Mouse (Mus musculus): ENCODE data around the gene Hnrnph1. TPM values are rescaled to one million over a fixed set of nuclear protein-coding genes. Genes with fewer than 3 reads are reported as not detected.

Hnrnph1 gene
- polyA plus RNA-seq, 1 experiment from 2014 or later: 367 TPM

DNA sequence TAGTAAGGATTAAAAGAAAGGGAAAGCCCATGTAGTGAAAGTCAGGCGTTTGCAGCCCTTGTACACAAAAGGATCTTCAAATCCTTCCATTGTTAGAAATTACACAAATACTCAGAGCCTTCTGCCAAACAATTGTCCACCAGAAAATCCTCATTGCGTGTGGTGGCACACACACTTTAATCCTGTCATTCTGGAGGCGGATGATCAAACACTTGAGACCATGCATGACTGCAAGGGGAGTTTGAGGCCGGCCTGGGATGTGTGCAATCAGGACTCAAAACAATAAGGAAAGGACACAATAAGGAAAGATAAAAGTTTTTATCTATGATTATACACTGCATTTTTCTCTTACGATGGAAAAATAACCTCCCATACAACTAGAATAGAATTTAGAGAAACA is 1.4 kb upstream of the Hnrnph1 start:
- H3K36me3 ChIP-seq: peaks cover 17% of the 10 kb centered on the region
- peak; percentile 62 for DNase-seq (ENCODE audit: low spot score)
- H3K4me1 ChIP-seq: peaks cover 26% of the 10 kb centered on the region
- no peak overlapping the region for H3K27ac ChIP-seq
- H3K9me3 ChIP-seq: no peaks in the 10 kb centered on the region
- H3K4me3 ChIP-seq: no peak overlapping the region
- WGBS: 78% methylated on average over 5 of the region's 5 CpGs
- H3K27me3 ChIP-seq (ENCODE audit: insufficient read depth, poor library complexity, severe bottlenecking): no peaks in the 10 kb centered on the region

DNA sequence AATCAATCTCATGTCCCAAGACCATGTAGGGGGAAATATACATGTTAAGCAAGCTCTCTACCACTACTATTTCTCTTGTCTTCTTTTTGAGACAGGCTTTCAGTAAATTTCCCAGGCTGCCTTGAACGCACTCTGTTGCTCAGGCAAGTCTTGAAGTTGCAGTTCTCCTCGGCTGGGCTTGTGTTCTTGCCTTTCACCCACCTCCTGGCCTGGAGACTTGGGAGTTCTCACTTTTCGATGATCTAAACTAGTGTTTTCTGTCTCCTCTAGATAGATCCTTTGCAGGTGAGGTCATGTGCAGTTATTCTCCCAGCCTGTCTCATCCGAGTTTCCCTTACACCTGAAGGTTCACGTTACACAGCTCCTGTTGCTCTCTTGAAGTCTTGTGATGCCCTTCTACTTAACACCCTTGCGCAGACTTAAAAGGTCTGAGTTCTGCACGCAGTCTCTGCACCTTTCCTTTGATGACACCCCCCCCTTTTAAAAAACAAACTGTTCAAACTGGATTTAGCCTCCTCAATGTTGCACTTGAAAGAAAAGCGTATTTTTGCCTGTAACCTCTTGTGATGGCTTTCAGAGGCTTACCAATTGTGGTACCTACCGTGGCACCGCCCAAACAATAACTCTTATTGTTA is 517 bp upstream of the Hnrnph1 start:
- Histone ChIP-seq H3K4me3 (peak overlapping the region; percentile 99), H3K27ac (peak overlapping the region; percentile 99), H3K27me3 (ENCODE audit: insufficient read depth, poor library complexity, severe bottlenecking) (no peaks in the 10 kb centered on the region), H3K4me1 (peaks cover 23% of the 10 kb centered on the region), H3K36me3 (peaks cover 20% of the 10 kb centered on the region), H3K9me3 (no peaks in the 10 kb centered on the region)
- 23% methylated on average over 10 of the region's 10 CpGs for WGBS
- DNase-seq (ENCODE audit: low spot score): peak; percentile 58

DNA sequence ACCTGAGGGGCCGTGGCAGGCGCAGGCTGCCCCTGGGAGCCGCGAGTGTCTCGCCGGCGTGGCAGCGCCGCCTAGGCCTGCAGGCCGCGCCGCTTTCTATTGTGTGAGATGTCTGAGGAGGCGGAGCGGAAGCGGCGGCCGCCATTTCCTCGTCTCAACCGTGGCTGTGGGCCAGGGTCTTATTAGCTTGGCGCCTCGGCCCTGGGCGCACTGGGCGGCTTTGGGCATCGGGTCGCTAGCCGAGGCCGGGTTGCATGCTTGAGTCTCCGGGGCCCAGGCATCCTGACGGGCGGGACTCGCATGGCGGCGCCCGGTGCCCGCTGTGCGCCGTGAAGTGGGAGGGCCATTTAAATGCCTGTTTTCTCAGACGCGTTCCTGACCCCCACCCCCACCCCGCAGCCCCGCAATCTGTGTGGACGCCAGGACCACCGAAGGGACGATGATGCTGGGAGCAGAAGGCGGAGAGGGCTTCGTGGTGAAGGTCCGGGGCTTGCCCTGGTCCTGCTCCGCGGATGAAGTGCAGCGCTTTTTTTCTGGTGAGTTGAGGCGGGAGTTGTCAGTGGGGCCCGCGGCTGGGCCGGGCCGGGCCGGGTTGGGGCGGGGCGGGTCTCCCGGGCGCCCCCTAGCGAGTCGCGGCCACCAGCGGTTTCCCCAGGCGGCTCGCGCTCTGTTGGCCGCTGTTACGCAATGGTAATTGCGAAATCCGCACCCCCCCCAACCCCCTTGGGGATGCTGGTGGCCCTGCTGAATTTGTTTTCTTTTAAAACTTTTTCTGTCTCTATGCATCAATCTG is 1.3 kb downstream of the Hnrnph1 start:
- Histone ChIP-seq H3K9me3 (no peaks in the 10 kb centered on the region), H3K27ac (peak overlapping the region; percentile 99), H3K4me1 (peaks cover 18% of the 10 kb centered on the region), H3K4me3 (peak overlapping the region; percentile 99), H3K27me3 (ENCODE audit: insufficient read depth, poor library complexity, severe bottlenecking) (no peaks in the 10 kb centered on the region), H3K36me3 (peaks cover 38% of the 10 kb centered on the region)
- under 1% methylated on average over 65 of the region's 71 CpGs for WGBS
- peak; percentile 93 for DNase-seq (ENCODE audit: low spot score)

DNA sequence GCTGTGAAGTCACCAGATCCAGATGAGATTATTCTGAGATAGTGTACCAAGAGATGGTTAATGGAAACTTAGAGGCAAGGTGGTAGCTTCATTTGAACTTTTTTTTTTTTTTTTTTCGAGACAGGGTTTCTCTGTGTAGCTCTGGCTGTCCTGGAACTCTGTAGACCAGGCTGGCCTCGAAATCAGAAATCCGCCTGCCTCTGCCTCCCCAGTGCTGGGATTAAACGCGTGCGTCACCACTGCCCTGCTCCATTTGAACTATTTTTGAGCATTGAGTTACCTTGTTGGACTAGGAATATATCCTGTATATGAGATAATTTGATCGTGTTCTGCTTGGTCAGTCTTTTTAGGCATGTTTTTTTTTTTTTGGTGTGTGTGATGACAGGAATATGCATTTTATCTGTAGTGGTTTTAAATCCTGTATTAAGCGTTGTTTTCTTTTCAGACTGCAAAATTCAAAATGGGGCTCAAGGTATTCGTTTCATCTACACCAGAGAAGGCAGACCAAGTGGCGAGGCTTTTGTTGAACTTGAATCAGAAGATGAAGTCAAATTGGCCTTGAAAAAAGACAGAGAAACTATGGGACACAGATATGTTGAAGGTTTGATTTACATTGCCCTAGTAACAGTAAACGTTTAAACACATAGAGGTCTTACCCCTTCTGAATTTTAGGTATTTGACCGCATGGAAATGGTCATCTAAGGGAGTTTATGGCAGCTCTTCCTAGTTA is 2.4 kb downstream of the Hnrnph1 start:
- WGBS: 68% methylated on average over 12 of the region's 12 CpGs
- no peaks in the 10 kb centered on the region for H3K27me3 ChIP-seq (ENCODE audit: insufficient read depth, poor library complexity, severe bottlenecking)
- peaks cover 18% of the 10 kb centered on the region for H3K4me1 ChIP-seq
- peak; percentile 11 for DNase-seq (ENCODE audit: low spot score)
- H3K4me3 ChIP-seq: peak overlapping the region; percentile 99
- no peak overlapping the region for H3K27ac ChIP-seq
- peaks cover 49% of the 10 kb centered on the region for H3K36me3 ChIP-seq
- H3K9me3 ChIP-seq: no peaks in the 10 kb centered on the region

DNA sequence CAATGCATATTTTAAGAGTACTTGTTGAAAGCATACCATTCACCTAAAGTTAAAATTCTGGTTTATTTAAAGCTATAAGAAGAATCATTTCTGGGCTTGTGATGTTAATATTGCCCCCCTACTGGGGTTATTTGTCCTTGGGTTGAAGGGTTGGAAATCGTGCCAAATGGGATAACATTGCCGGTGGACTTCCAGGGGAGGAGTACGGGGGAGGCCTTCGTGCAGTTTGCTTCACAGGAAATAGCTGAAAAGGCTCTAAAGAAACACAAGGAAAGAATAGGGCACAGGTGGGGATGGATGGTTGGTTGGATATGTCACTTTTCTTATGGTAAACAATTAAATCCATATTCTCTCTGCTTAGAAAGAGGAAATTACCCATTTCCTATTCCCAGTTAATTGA is 4.5 kb downstream of the Hnrnph1 start:
- 63% methylated on average over 4 of the region's 4 CpGs for WGBS
- peak; percentile 38 for DNase-seq (ENCODE audit: low spot score)
- Histone ChIP-seq H3K4me3 (no peak overlapping the region), H3K27ac (no peak overlapping the region), H3K4me1 (peaks cover 14% of the 10 kb centered on the region), H3K27me3 (ENCODE audit: insufficient read depth, poor library complexity, severe bottlenecking) (no peaks in the 10 kb centered on the region), H3K9me3 (no peaks in the 10 kb centered on the region), H3K36me3 (peaks cover 68% of the 10 kb centered on the region)

DNA sequence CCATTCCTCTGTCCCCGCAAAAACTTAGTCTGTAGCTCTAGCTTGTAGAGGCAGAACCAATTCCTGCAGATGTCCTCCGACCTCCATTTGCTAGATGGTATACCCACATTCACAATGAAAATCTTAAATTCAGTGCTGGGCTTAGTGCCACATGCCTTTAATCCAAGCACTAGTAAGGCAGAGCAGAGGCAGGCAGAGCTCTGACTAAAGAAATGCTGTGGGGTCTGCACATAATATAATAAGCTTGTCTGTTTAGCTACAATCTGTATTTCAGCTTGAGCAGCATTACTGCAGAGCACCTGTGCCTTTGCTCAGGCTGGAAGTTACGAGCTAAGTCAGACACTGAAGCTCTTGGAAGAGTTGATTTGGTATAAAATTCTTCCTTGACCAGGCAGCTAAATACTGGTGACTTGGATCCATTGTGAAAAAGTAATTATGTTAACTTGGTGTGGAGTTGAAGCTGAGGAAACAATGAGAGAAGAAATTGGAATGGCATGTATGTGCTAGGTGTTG is 10.4 kb downstream of the Hnrnph1 start:
- peaks cover 80% of the 10 kb centered on the region for H3K36me3 ChIP-seq
- whole genome bisulfite sequencing: 81% methylated on average over 3 of the region's 3 CpGs
- H3K9me3 ChIP-seq: no peaks in the 10 kb centered on the region
- no peaks in the 10 kb centered on the region for H3K27me3 ChIP-seq (ENCODE audit: insufficient read depth, poor library complexity, severe bottlenecking)
- no peak overlapping the region for H3K4me3 ChIP-seq
- peak; percentile 57 for DNase-seq (ENCODE audit: low spot score)
- peaks cover 7% of the 10 kb centered on the region; the same call in 1 of the 2 replicates for H3K4me1 ChIP-seq
- no peak overlapping the region for H3K27ac ChIP-seq

DNA sequence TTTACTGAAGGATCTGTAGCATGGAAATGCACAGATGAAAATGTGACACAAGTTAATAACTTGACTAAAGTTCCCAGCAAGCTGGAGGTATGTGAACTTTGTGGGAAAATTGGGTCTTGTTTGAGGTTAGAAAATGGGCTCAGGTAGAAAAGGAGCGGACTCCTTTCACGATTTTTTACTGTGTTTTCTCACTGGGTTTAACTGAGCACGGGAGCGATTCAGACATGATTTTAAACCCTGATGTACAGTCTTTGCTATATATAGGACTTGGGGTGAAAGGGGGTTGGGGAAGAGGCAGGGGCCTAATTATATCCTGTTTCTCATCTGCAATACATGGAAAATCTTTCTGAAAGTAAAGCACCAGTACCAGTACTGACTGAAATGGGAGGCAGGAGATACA is 10.9 kb downstream of the Hnrnph1 start:
- Histone ChIP-seq H3K36me3 (peaks cover 76% of the 10 kb centered on the region), H3K9me3 (no peaks in the 10 kb centered on the region), H3K4me3 (no peak overlapping the region), H3K27me3 (ENCODE audit: insufficient read depth, poor library complexity, severe bottlenecking) (no peaks in the 10 kb centered on the region), H3K4me1 (peaks cover 7% of the 10 kb centered on the region; the same call in 1 of the 2 replicates), H3K27ac (no peak overlapping the region)
- WGBS: 86% methylated on average over 4 of the region's 4 CpGs
- DNase-seq (ENCODE audit: low spot score): peak; percentile 13

DNA sequence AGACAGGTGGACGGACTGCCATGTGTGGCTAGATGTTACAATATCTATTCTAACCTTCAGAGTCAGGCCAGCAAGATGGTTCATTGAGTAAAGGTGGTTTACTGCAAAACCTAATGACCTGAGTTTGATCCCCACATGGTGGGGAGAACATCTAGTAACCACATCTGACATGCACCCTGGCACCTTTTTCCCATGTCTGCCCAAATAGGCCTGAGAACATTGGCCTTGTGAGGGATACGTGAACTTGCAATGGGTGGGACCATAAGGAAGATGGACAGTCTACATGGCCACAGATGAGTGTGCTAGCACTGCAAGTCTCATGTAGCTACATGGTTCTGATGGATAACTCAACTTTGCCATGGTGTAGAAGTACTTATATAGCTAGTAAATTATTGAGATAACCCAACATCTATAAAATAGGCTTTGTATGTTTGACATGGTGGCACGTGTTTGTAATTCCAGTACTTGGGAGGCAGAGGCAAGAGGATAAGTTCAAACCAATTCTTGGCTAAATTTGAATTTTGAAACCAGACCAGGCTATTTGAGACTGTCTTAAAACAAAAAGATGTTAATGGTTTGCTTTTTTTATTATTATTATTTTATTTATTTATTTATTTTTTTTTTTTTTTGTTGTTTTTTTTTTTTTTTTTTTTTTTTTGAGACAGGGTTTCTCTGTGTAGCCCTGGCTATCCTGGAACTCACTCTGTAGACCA is 11.6 kb downstream of the Hnrnph1 start:
- H3K4me3 ChIP-seq: no peak overlapping the region
- 86% methylated on average over 3 of the region's 3 CpGs for WGBS
- H3K27ac ChIP-seq: no peak overlapping the region

DNA sequence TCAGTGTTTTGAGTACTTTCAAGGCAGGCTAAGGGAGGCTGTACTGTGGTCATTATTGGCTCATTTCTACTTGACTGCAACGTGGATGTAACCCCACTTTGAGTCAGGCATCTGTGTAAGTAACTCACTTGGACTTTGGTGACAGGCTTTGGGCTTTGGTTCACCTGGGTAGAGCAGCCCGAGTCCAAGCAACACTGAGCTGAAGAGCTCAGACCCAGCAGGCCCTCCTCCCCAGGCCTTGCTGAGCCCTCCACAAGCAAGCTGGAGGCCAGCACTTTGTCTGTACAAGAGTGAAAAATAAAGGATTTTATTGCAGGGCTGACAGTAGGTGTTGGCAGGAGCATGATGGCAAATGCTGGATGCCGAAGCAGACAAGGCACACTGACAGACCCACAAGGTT is 12.2 kb downstream of the Hnrnph1 start:
- Histone ChIP-seq H3K9me3 (no peaks in the 10 kb centered on the region), H3K4me3 (no peak overlapping the region), H3K27me3 (ENCODE audit: insufficient read depth, poor library complexity, severe bottlenecking) (no peaks in the 10 kb centered on the region), H3K36me3 (peaks cover 71% of the 10 kb centered on the region), H3K4me1 (peaks cover 7% of the 10 kb centered on the region; the same call in 1 of the 2 replicates), H3K27ac (no peak overlapping the region)
- WGBS: 77% methylated on average over 3 of the region's 3 CpGs
- peak; percentile 72 for DNase-seq (ENCODE audit: low spot score)

More for the DNA sequence above, 11.6 kb downstream of the Hnrnph1 start:
- DNase-seq (ENCODE audit: low spot score): peak; percentile 63
- H3K27me3 ChIP-seq (ENCODE audit: insufficient read depth, poor library complexity, severe bottlenecking): no peaks in the 10 kb centered on the region
- H3K36me3 ChIP-seq: peaks cover 71% of the 10 kb centered on the region
- H3K9me3 ChIP-seq: no peaks in the 10 kb centered on the region
- H3K4me1 ChIP-seq: peaks cover 7% of the 10 kb centered on the region; the same call in 1 of the 2 replicates

DNA sequence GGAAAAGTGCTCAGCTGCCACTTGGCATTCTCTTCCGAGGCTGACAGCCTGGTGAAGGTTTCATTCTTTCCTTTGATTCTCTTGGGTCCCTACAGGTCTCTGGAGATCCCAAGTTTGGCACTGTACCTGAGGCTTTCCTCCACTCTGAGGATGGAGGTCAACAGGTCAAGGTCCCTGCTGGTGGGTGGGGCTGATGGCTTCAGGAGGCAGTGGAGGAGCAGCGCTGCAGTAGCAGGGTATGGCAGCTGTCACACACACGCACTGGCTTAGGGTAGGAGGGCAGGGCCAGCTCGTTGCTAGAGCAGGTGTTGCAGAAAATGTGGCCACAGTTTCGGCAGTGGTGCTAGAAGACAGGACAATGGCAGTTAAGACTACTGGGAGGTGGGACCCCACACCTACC is 12.8 kb downstream of the Hnrnph1 start:
- WGBS: 68% methylated on average over 5 of the region's 5 CpGs
- Histone ChIP-seq H3K4me3 (no peak overlapping the region), H3K27ac (no peak overlapping the region), H3K27me3 (ENCODE audit: insufficient read depth, poor library complexity, severe bottlenecking) (no peaks in the 10 kb centered on the region), H3K9me3 (no peaks in the 10 kb centered on the region), H3K36me3 (peaks cover 71% of the 10 kb centered on the region), H3K4me1 (peaks cover 7% of the 10 kb centered on the region; the same call in 1 of the 2 replicates)
- DNase-seq (ENCODE audit: low spot score): peak; percentile 74

DNA sequence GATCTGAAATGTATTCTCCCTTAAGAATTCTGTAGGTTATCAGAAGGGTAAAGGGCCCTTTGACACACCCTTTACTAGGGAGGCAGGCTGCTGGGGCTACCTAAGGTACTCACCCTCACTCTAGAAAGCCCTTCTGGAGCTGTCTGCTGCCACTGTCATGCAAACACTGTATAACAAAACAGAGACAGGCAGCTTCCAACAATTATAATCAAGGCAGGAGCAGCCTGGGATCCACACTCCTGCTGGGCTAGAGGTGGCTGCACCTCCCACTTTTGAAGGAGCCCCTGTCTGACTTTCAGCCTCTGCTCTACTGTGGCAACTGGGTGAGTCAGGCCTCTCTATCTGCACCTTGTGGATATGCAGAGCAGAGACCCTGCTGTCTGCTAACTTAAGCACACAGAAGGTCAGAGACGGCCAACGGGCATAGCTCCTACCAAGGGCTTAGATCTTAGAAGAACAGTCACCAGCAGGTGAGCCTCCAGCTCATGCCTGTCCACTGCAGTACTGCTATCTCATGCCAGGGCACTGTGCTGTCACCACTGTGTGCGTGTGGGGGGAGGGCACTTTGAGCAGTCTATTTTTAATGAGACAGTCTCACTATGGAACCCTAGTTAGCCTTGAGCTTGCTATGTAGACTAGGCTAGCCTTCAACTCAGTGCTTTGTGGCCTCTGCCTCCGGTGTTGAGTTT is 14.6 kb downstream of the Hnrnph1 start:
- WGBS: 47% methylated on average over 4 of the region's 4 CpGs
- DNase-seq (ENCODE audit: low spot score): peak; percentile 75
- peaks cover 7% of the 10 kb centered on the region; the same call in 1 of the 2 replicates for H3K4me1 ChIP-seq
- H3K36me3 ChIP-seq: peaks cover 55% of the 10 kb centered on the region
- no peak overlapping the region for H3K4me3 ChIP-seq
- peak overlapping the region; percentile 56; the same call in 1 of the 2 replicates for H3K27ac ChIP-seq
- H3K9me3 ChIP-seq: no peaks in the 10 kb centered on the region
- no peaks in the 10 kb centered on the region for H3K27me3 ChIP-seq (ENCODE audit: insufficient read depth, poor library complexity, severe bottlenecking)

DNA sequence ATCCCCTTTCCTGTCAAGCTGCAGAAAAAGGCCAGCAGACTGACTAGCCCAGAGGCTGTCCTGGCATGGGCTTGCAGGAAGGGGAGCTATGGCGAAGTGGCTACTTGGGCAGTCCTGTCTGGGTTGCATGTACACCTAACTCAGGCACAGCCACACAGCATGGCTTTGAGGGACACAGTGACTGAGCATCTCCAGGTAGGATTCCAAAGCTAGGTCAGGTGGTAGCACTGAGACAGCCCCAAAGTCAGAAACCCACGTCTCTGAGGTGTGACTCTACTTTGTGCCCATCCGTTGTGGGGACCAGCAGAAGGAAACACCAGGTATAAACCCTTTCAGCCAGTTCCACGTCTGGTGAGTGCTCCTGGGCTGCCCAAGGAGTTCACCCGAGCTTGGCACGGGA is 16.5 kb downstream of the Hnrnph1 start:
- WGBS: 84% methylated on average over 6 of the region's 6 CpGs
- no peaks in the 10 kb centered on the region for H3K9me3 ChIP-seq
- H3K36me3 ChIP-seq: peaks cover 46% of the 10 kb centered on the region
- H3K4me1 ChIP-seq: peaks cover 14% of the 10 kb centered on the region; the same call in 1 of the 2 replicates
- H3K4me3 ChIP-seq: no peak overlapping the region
- DNase-seq (ENCODE audit: low spot score): peak; percentile 70
- H3K27ac ChIP-seq: no peak overlapping the region
- no peaks in the 10 kb centered on the region for H3K27me3 ChIP-seq (ENCODE audit: insufficient read depth, poor library complexity, severe bottlenecking)
